12 mouse cellular contexts compared by ENCODE assay signal in the genomic region with DNA sequence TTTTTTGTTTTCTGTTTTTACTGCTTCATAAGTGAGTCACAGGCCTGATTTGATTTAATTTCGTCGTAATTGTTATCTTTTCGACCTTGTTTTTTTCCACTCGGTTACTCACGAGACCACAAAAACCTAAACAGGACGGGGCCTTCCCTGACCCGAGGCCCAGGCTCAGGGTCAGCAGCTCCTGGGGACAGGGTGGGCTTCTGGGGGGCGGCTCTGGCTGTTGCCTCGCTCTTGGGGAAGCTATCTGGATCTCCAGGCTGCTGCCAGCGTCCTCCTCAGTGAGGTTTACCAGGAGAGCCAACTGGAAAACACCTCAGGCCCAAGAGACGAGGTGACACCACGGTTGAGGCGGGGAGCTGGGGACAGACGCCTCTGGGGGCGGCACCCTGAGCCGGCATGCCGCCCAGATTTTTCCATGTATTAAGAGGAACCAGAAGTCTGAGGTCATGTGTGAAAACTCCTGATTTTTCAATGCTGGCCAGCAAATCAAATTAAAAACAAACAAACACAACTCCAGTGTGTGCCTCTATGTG.
A peak's percentile ranks its signal among the peaks of the same experiment; 100 is the strongest.
DNase-seq lines count a peak whose midpoint lies in the region; ATAC-seq and TF ChIP-seq lines count a peak whose summit lies in the region.
"Had no signal": no experiment of that assay in that cellular context is flagged by ENCODE, and none has a peak within 500 bp of the region (broad histone marks: within the 10 kb centered on the region; RNA-seq: fewer than 3 reads in every experiment).

No protein-coding gene starts in this region.

- TF ChIP-seq POLR2A in bone marrow, adult 2 months (IDR thresholded peaks at IDR 0.05; ENCODE audit: borderline replicate concordance, control insufficient read depth, low read depth, low read length): no peak

- 57% methylated on average over 17 of the region's 17 CpGs for WGBS in liver, embryonic 13.5 days (ENCODE audit: insufficient replicate concordance)
- 69% methylated on average over 17 of the region's 17 CpGs for whole genome bisulfite sequencing in liver, embryonic 11.5 days
- WGBS in bone marrow, adult 2 months: 66% methylated on average over 17 of the region's 17 CpGs
- WGBS in limb, embryonic 10.5 days: 84% methylated on average over 17 of the region's 17 CpGs
- 83% methylated on average over 17 of the region's 17 CpGs for WGBS in hindbrain, postnatal 0 days

- H3K27ac ChIP-seq in liver, embryonic 13.5 days: peak overlapping the region; percentile 34; the same call in 1 of the 2 replicates
- no peak overlapping the region for H3K27ac ChIP-seq in liver, embryonic 11.5 days (ENCODE audit: low read depth, low read length)
- peak overlapping the region; percentile 71; the same call in 1 of the 2 replicates for H3K27ac ChIP-seq in bone marrow, adult 2 months (ENCODE audit: control insufficient read depth, insufficient read depth, low read depth, low read length, poor library complexity)
- H3K27ac ChIP-seq in limb, embryonic 10.5 days: peak overlapping the region; percentile 66
- H3K27ac ChIP-seq in hindbrain, postnatal 0 days: no peak overlapping the region
- H3K27ac ChIP-seq: limb, embryonic 13.5 days; midbrain, embryonic 12.5 days had no signal

- no peaks in the 10 kb centered on the region for H3K36me3 ChIP-seq in liver, embryonic 13.5 days
- H3K36me3 ChIP-seq in liver, embryonic 11.5 days (ENCODE audit: control insufficient read depth, insufficient read depth, low read length): no peaks in the 10 kb centered on the region
- no peaks in the 10 kb centered on the region for H3K36me3 ChIP-seq in limb, embryonic 10.5 days
- H3K36me3 ChIP-seq in hindbrain, postnatal 0 days (ENCODE audit: insufficient read depth, low read length): no peaks in the 10 kb centered on the region
- H3K36me3 ChIP-seq: limb, embryonic 13.5 days; midbrain, embryonic 12.5 days had no signal

- no peaks in the 10 kb centered on the region for H3K9me3 ChIP-seq in liver, embryonic 13.5 days (replicated peaks)
- H3K9me3 ChIP-seq in liver, embryonic 11.5 days (ENCODE audit: control insufficient read depth, low read length): no peaks in the 10 kb centered on the region
- no peaks in the 10 kb centered on the region for H3K9me3 ChIP-seq in limb, embryonic 10.5 days (replicated peaks)
- no peaks in the 10 kb centered on the region for H3K9me3 ChIP-seq in hindbrain, postnatal 0 days (ENCODE audit: low read length)
- H3K9me3 ChIP-seq: limb, embryonic 13.5 days; midbrain, embryonic 12.5 days had no signal

- no peak overlapping the region for H3K4me3 ChIP-seq in liver, embryonic 13.5 days (replicated peaks)
- H3K4me3 ChIP-seq in liver, embryonic 11.5 days (ENCODE audit: low read depth, low read length): no peak overlapping the region
- no peak overlapping the region for H3K4me3 ChIP-seq in bone marrow, adult 2 months (replicated peaks; ENCODE audit: control insufficient read depth, low read depth, low read length)
- H3K4me3 ChIP-seq in limb, embryonic 10.5 days: no peak overlapping the region
- no peak overlapping the region for H3K4me3 ChIP-seq in hindbrain, postnatal 0 days (ENCODE audit: low read length)
- H3K4me3 ChIP-seq: limb, embryonic 13.5 days; midbrain, embryonic 12.5 days had no signal

- TF ChIP-seq CTCF in bone marrow, adult 2 months (IDR thresholded peaks at IDR 0.05; ENCODE audit: control insufficient read depth, insufficient read depth, low read length): no peak
- no peak for TF ChIP-seq CTCF in hindbrain, postnatal 0 days (IDR thresholded peaks at IDR 0.05; ENCODE audit: low read depth)

- H3K4me2 ChIP-seq in liver, embryonic 13.5 days: no peak overlapping the region
- H3K4me2 ChIP-seq in liver, embryonic 11.5 days: no peak overlapping the region
- no peak overlapping the region for H3K4me2 ChIP-seq in hindbrain, postnatal 0 days (ENCODE audit: low read depth, low read length)
- H3K4me2 ChIP-seq: limb, embryonic 13.5 days; midbrain, embryonic 12.5 days had no signal

- no peaks in the 10 kb centered on the region for H3K27me3 ChIP-seq in liver, embryonic 13.5 days
- no peaks in the 10 kb centered on the region for H3K27me3 ChIP-seq in liver, embryonic 11.5 days (replicated peaks; ENCODE audit: control insufficient read depth, insufficient read depth, low read length)
- H3K27me3 ChIP-seq in limb, embryonic 10.5 days (ENCODE audit: low read depth, poor library complexity, severe bottlenecking): 0 out of 2 replicates have a peak, but pooled peaks cover 3% of the 10 kb centered on the region
- H3K27me3 ChIP-seq in hindbrain, postnatal 0 days (ENCODE audit: insufficient read depth, low read length): no peaks in the 10 kb centered on the region
- H3K27me3 ChIP-seq: limb, embryonic 13.5 days; midbrain, embryonic 12.5 days had no signal

- H3K9ac ChIP-seq in liver, embryonic 13.5 days: no peak overlapping the region
- no peak overlapping the region for H3K9ac ChIP-seq in liver, embryonic 11.5 days (ENCODE audit: low read depth, low read length)
- H3K9ac ChIP-seq in hindbrain, postnatal 0 days (replicated peaks; ENCODE audit: low read length): no peak overlapping the region
- H3K9ac ChIP-seq: limb, embryonic 13.5 days; midbrain, embryonic 12.5 days had no signal

- no peak for ATAC-seq in liver, embryonic 13.5 days (ENCODE audit: low read depth)
- ATAC-seq in liver, embryonic 11.5 days (replicated peaks; ENCODE audit: low FRiP score): no peak
- ATAC-seq in granulocyte monocyte progenitor cell, adult 5-6 weeks (replicated peaks; ENCODE audit: poor library complexity, severe bottlenecking): no peak
- ATAC-seq in hindbrain, postnatal 0 days: no peak
- ATAC-seq: forebrain, embryonic 16.5 days had no signal

- peaks cover 79% of the 10 kb centered on the region for H3K4me1 ChIP-seq in liver, embryonic 13.5 days (replicated peaks)
- peaks cover 36% of the 10 kb centered on the region for H3K4me1 ChIP-seq in liver, embryonic 11.5 days (replicated peaks; ENCODE audit: control insufficient read depth, insufficient read depth, low read length)
- H3K4me1 ChIP-seq in bone marrow, adult 2 months (ENCODE audit: control insufficient read depth, insufficient read depth, low read length): peaks cover 6% of the 10 kb centered on the region; the same call in 1 of the 2 replicates
- peaks cover 43% of the 10 kb centered on the region for H3K4me1 ChIP-seq in limb, embryonic 10.5 days
- H3K4me1 ChIP-seq in hindbrain, postnatal 0 days (ENCODE audit: insufficient read depth, low read length): no peaks in the 10 kb centered on the region

- peak; percentile 81 for DNase-seq in adrenal gland, adult 2 months
- no peak for DNase-seq in adrenal gland, adult 8-10 months
- no peak for DNase-seq in liver, embryonic 13.5 days
- DNase-seq in liver, embryonic 11.5 days (ENCODE audit: low spot score): no peak
- no peak for DNase-seq in limb, embryonic 10.5 days (ENCODE audit: low spot score)
- no peak for DNase-seq in hindbrain, postnatal 0 days (ENCODE audit: low spot score)
- DNase-seq: B cell, adult 2 months had no signal

Comparison
In these comparisons a context has a peak if more than half of its experiments do, and no peak if none do; other contexts are left out.
1. H3K27ac ChIP-seq: peak in liver, embryonic 13.5 days (single experiment), bone marrow, adult 2 months (single experiment) and limb, embryonic 10.5 days (single experiment); none in liver, embryonic 11.5 days (single experiment) and hindbrain, postnatal 0 days (single experiment).